Mouse (Mus musculus) G1E (cell line): ENCODE data around the gene Soat2.

Experiments used
- CTCF ChIP-seq: IDR thresholded peaks from 2 replicates; pipeline ENCODE4 v1.5.1; 2012; ENCODE audit warnings: low read depth, low read length, inconsistent platforms, mixed read lengths
- POLR2AphosphoS5 ChIP-seq: IDR thresholded peaks from 2 replicates; pipeline ENCODE4 v1.6.1; 2012; ENCODE audit warnings: low read depth, low read length, inconsistent platforms; ENCODE audit not compliant: insufficient replicate concordance
- TAL1 ChIP-seq: conservative IDR thresholded peaks from 2 replicates; pipeline ENCODE4 v1.6.1; 2012; ENCODE audit warnings: low read depth, low read length, inconsistent platforms, mixed read lengths

DNA sequence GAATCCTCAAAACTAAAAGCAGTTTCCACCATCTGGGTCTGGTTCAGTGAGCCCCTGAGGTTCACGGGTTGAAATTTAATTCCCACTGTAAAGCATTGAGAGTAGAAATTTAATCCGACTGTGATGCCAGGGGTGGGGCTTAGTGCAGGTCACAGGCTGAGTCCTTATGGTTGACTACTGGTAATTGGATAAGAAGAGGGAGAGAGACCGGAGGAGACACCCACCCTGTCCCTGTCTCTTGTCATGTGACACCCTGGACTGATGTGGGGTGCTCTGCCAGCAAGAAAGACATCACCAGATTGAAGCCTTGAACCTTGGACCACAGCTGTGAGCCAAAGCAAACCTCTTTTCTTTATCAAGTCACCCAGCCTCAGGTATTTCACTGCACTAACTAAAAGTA lies 32.8 kb downstream of the Soat2 start:
- TF ChIP-seq CTCF = no peak
- TF ChIP-seq TAL1 = no peak
- TF ChIP-seq POLR2AphosphoS5 = no peak
